Mouse (Mus musculus) adrenal gland, adult 8-10 months (tissue): ENCODE results near the gene Pex6. TPM values are rescaled to one million over a fixed set of nuclear protein-coding genes. Genes with fewer than 3 reads are reported as not detected.

Source experiments
- total RNA-seq, 4 experiments: library from RNA; stranded (reverse); gene quantifications; 2 replicates each; pipeline ENCODE4 v1.2.4; 2022

Gene Pex6
- total RNA-seq, 4 experiments from 2014 or later = 56.2 to 74.2 (median 61.8) TPM

Other genes with a start within 250 kb of the Pex6 start
- gene Ttbk1, start 223.8 kb upstream of the Pex6 start, total RNA-seq = 1 to 10 TPM in 3 of 4 experiments, under 1 TPM in 1; 0.98 to 1.4 (median 1.2) TPM
- 1 to 10 TPM; 4.5 to 6.9 (median 6.4) TPM for gene Dnph1, start 214.8 kb upstream of the Pex6 start, total RNA-seq
- gene Cul9, start 165.1 kb upstream of the Pex6 start, total RNA-seq = 10 to 100 TPM; 31.6 to 48.8 (median 37.7) TPM
- gene Srf, start 155.3 kb upstream of the Pex6 start, total RNA-seq = 10 to 100 TPM; 34.0 to 42.0 (median 37.2) TPM
- gene Ptk7, start 82.0 kb upstream of the Pex6 start, total RNA-seq = 10 to 100 TPM in 2 of 4 experiments, 1 to 10 TPM in 2; 8.7 to 11.2 (median 9.9) TPM
- gene Klc4, start 65.4 kb upstream of the Pex6 start, total RNA-seq = 10 to 100 TPM; 42.3 to 59.8 (median 53.2) TPM
- gene Mrpl2, start 65.2 kb upstream of the Pex6 start, total RNA-seq = 100 to 1,000 TPM in 2 of 4 experiments, 10 to 100 TPM in 2; 91.8 to 122 (median 104) TPM
- 10 to 100 TPM; 42.0 to 53.5 (median 47.2) TPM for gene Cul7, start 61.1 kb upstream of the Pex6 start, total RNA-seq
- gene Rrp36, start 37.1 kb upstream of the Pex6 start, total RNA-seq = 10 to 100 TPM; 24.9 to 31.8 (median 30.6) TPM
- 100 to 1,000 TPM in 1 of 4 experiments, 10 to 100 TPM in 3; 91.9 to 104 (median 95.0) TPM for gene Mea1, start 32.7 kb upstream of the Pex6 start, total RNA-seq
- gene Klhdc3, start 30.5 kb upstream of the Pex6 start, total RNA-seq = 10 to 100 TPM; 59.1 to 74.3 (median 65.2) TPM
- gene Ppp2r5d, start 6.4 kb upstream of the Pex6 start, total RNA-seq = 10 to 100 TPM; 41.0 to 47.5 (median 42.6) TPM
- gene Gnmt, start 17.7 kb downstream of the Pex6 start, total RNA-seq = 1 to 10 TPM; 1.2 to 1.8 (median 1.6) TPM
- 10 to 100 TPM; 66.6 to 74.1 (median 70.7) TPM for gene Cnpy3, start 40.8 kb downstream of the Pex6 start, total RNA-seq
- not detected for gene Ptcra, start 52.2 kb downstream of the Pex6 start, total RNA-seq
- 10 to 100 TPM; 53.9 to 87.1 (median 61.4) TPM for gene 2310039H08Rik, start 61.2 kb downstream of the Pex6 start, total RNA-seq
- 10 to 100 TPM; 78.9 to 89.9 (median 83.8) TPM for gene Rpl7l1, start 71.2 kb downstream of the Pex6 start, total RNA-seq
- 10 to 100 TPM; 22.1 to 32.4 (median 26.6) TPM for gene Bicral, start 147.0 kb downstream of the Pex6 start, total RNA-seq
- gene Tbcc, start 179.2 kb downstream of the Pex6 start, total RNA-seq = 10 to 100 TPM; 22.8 to 28.3 (median 26.7) TPM
- not detected for gene Prph2, start 199.0 kb downstream of the Pex6 start, total RNA-seq